Mouse (Mus musculus): ENCODE measurements around the gene Klhl18.
"Not testable (repeated sequence)": the region's sequence is repeated elsewhere in the genome, so short reads cannot be mapped to it uniquely, and the experiment has no call there.

The Klhl18 gene

GRCm38 (mm10) chr9:110419511-110420112, 56.9 kb downstream of the Klhl18 start, which contains the start of gene Ngp:
Gene Ngp (plus strand): TSS chr9:110419747.
- DNase-seq (ENCODE audit: low spot score): peak; percentile 42

GRCm38 (mm10) chr9:110413785-110414184, 62.7 kb downstream of the Klhl18 start:
- DNase-seq (ENCODE audit: low spot score): peak; percentile 69

GRCm38 (mm10) chr9:110412926-110413325, 63.6 kb downstream of the Klhl18 start:
- peak; percentile 14 for DNase-seq (ENCODE audit: low spot score)

GRCm38 (mm10) chr9:110410908-110411887, 65.3 kb downstream of the Klhl18 start:
- DNase-seq (ENCODE audit: low spot score): peak; percentile 91

GRCm38 (mm10) chr9:110408099-110408773, 68.3 kb downstream of the Klhl18 start, which contains the start of gene Ptpn23:
Gene Ptpn23 (minus strand): TSS chr9:110408213.
- peak; percentile 97 for DNase-seq (ENCODE audit: low spot score)

- peak; percentile 43 for DNase-seq (ENCODE audit: low spot score)
Observed at GRCm38 (mm10) chr9:110407311-110408098, 69.0 kb downstream of the Klhl18 start.

GRCm38 (mm10) chr9:110403240-110403639, 73.3 kb downstream of the Klhl18 start:
- not testable (repeated sequence) for DNase-seq (ENCODE audit: low spot score)

GRCm38 (mm10) chr9:110402731-110403130, 73.8 kb downstream of the Klhl18 start:
- no peak for DNase-seq (ENCODE audit: low spot score)

GRCm38 (mm10) chr9:110400650-110401049, 75.8 kb downstream of the Klhl18 start:
- DNase-seq (ENCODE audit: low spot score): no peak

GRCm38 (mm10) chr9:110393295-110393694, 83.2 kb downstream of the Klhl18 start:
- no peak for DNase-seq (ENCODE audit: low spot score)

- no peak for DNase-seq (ENCODE audit: low spot score)
Observed at GRCm38 (mm10) chr9:110390843-110391242, 85.7 kb downstream of the Klhl18 start.

- DNase-seq (ENCODE audit: low spot score): no peak
Observed at GRCm38 (mm10) chr9:110388011-110388410, 88.5 kb downstream of the Klhl18 start.

GRCm38 (mm10) chr9:110384369-110384929, 92.0 kb downstream of the Klhl18 start:
- DNase-seq (ENCODE audit: low spot score): no peak

- DNase-seq (ENCODE audit: low spot score): no peak
Observed at GRCm38 (mm10) chr9:110381292-110381691, 95.2 kb downstream of the Klhl18 start.

GRCm38 (mm10) chr9:110380662-110381061, 95.8 kb downstream of the Klhl18 start:
- no peak for DNase-seq (ENCODE audit: low spot score)

GRCm38 (mm10) chr9:110379361-110379760, 97.1 kb downstream of the Klhl18 start:
- no peak for DNase-seq (ENCODE audit: low spot score)

- DNase-seq (ENCODE audit: low spot score): not testable (repeated sequence)
Observed at GRCm38 (mm10) chr9:110377655-110378054, 98.8 kb downstream of the Klhl18 start.
